Mouse (Mus musculus) layer of hippocampus, adult 11-12 months (tissue): ENCODE results near the gene Rasal2.
"Not testable (repeated sequence)": the region's sequence is repeated elsewhere in the genome, so short reads cannot be mapped to it uniquely, and the experiment has no call there.

Experiments
- DNase-seq: peaks from one replicate; pipeline ENCODE4 v3.0.0; 2022; ENCODE audit warnings: low spot score

The Rasal2 gene

GRCm38 (mm10) chr1:157243576-157244452, 168.6 kb downstream of the Rasal2 start:
- no peak for DNase-seq

GRCm38 (mm10) chr1:157239687-157240086, 172.7 kb downstream of the Rasal2 start:
- no peak for DNase-seq

- not testable (repeated sequence) for DNase-seq
These were observed 175.6 kb downstream of the Rasal2 start for GRCm38 (mm10) chr1:157236650-157237344.

GRCm38 (mm10) chr1:157233451-157233850, 178.9 kb downstream of the Rasal2 start:
- DNase-seq: peak; percentile 35

GRCm38 (mm10) chr1:157232372-157232771, 180.0 kb downstream of the Rasal2 start:
- DNase-seq: no peak

GRCm38 (mm10) chr1:157231016-157231415, 181.4 kb downstream of the Rasal2 start:
- peak; percentile 50 for DNase-seq

- DNase-seq: no peak
These were observed 182.0 kb downstream of the Rasal2 start for GRCm38 (mm10) chr1:157230386-157230785.

- DNase-seq: no peak
These were observed 187.4 kb downstream of the Rasal2 start for GRCm38 (mm10) chr1:157225013-157225412.

GRCm38 (mm10) chr1:157220910-157221309, 191.5 kb downstream of the Rasal2 start:
- DNase-seq: no peak

- DNase-seq: no peak
These were observed 191.9 kb downstream of the Rasal2 start for GRCm38 (mm10) chr1:157220466-157220865.

- no peak for DNase-seq
These were observed 203.6 kb downstream of the Rasal2 start for GRCm38 (mm10) chr1:157208754-157209153.

GRCm38 (mm10) chr1:157205685-157206084, 206.7 kb downstream of the Rasal2 start:
- no peak for DNase-seq

GRCm38 (mm10) chr1:157183043-157183442, 229.4 kb downstream of the Rasal2 start:
- peak; percentile 40 for DNase-seq

- peak; percentile 30 for DNase-seq
These were observed 230.0 kb downstream of the Rasal2 start for GRCm38 (mm10) chr1:157182431-157182830.

GRCm38 (mm10) chr1:157181081-157181480, 231.3 kb downstream of the Rasal2 start:
- DNase-seq: no peak

- no peak for DNase-seq
These were observed 233.2 kb downstream of the Rasal2 start for GRCm38 (mm10) chr1:157178988-157179764.

- DNase-seq: no peak
These were observed 243.1 kb downstream of the Rasal2 start for GRCm38 (mm10) chr1:157169292-157169691.

GRCm38 (mm10) chr1:157168891-157169290, 243.5 kb downstream of the Rasal2 start:
- DNase-seq: peak; percentile 54

- no peak for DNase-seq
These were observed 258.6 kb downstream of the Rasal2 start for GRCm38 (mm10) chr1:157153781-157154180.

- DNase-seq: no peak
These were observed 262.3 kb downstream of the Rasal2 start for GRCm38 (mm10) chr1:157150107-157150506.

GRCm38 (mm10) chr1:157144621-157145020, 267.8 kb downstream of the Rasal2 start:
- no peak for DNase-seq

GRCm38 (mm10) chr1:157143326-157143932, 269.0 kb downstream of the Rasal2 start:
- no peak for DNase-seq
